Mouse (Mus musculus): Measurements from ENCODE around the gene Cadps2. TPM values are rescaled to one million over a fixed set of nuclear protein-coding genes. Genes with fewer than 3 reads are reported as not detected.

Gene Cadps2
- total RNA-seq, 2 experiments from 2014 or later: 0.92 to 0.93 TPM

GRCm38 (mm10) chr6:23572401-23572800, 266.8 kb downstream of the Cadps2 start:
- ATAC-seq (replicated peaks; ENCODE audit: poor library complexity, severe bottlenecking): no peak

- ATAC-seq (replicated peaks; ENCODE audit: poor library complexity, severe bottlenecking): no peak
Observed at GRCm38 (mm10) chr6:23569686-23570085, 269.5 kb downstream of the Cadps2 start.

- no peak for ATAC-seq (replicated peaks; ENCODE audit: poor library complexity, severe bottlenecking)
Observed at GRCm38 (mm10) chr6:23568688-23569087, 270.5 kb downstream of the Cadps2 start.

- no peak for ATAC-seq (replicated peaks; ENCODE audit: poor library complexity, severe bottlenecking)
Observed at GRCm38 (mm10) chr6:23567651-23568050, 271.6 kb downstream of the Cadps2 start.

- no peak for ATAC-seq (replicated peaks; ENCODE audit: poor library complexity, severe bottlenecking)
Observed at GRCm38 (mm10) chr6:23549874-23550273, 289.3 kb downstream of the Cadps2 start.

- no peak for ATAC-seq (replicated peaks; ENCODE audit: poor library complexity, severe bottlenecking)
Observed at GRCm38 (mm10) chr6:23523710-23524109, 315.5 kb downstream of the Cadps2 start.

- ATAC-seq (replicated peaks; ENCODE audit: poor library complexity, severe bottlenecking): no peak
Observed at GRCm38 (mm10) chr6:23522556-23522955, 316.7 kb downstream of the Cadps2 start.

GRCm38 (mm10) chr6:23498611-23499010, 340.6 kb downstream of the Cadps2 start:
- ATAC-seq (replicated peaks; ENCODE audit: poor library complexity, severe bottlenecking): no peak

GRCm38 (mm10) chr6:23491804-23492203, 347.4 kb downstream of the Cadps2 start:
- no peak; the same call in 1 of the 2 replicates for ATAC-seq (replicated peaks; ENCODE audit: poor library complexity, severe bottlenecking)

- no peak for ATAC-seq (replicated peaks; ENCODE audit: poor library complexity, severe bottlenecking)
Observed at GRCm38 (mm10) chr6:23490431-23490830, 348.8 kb downstream of the Cadps2 start.

GRCm38 (mm10) chr6:23489046-23489445, 350.2 kb downstream of the Cadps2 start:
- ATAC-seq (replicated peaks; ENCODE audit: poor library complexity, severe bottlenecking): no peak

GRCm38 (mm10) chr6:23472686-23473085, 366.5 kb downstream of the Cadps2 start:
- peak; percentile 17; the same call in 1 of the 2 replicates for ATAC-seq (replicated peaks; ENCODE audit: poor library complexity, severe bottlenecking)

GRCm38 (mm10) chr6:23471830-23472229, 367.4 kb downstream of the Cadps2 start:
- no peak for ATAC-seq (replicated peaks; ENCODE audit: poor library complexity, severe bottlenecking)

GRCm38 (mm10) chr6:23467885-23468284, 371.3 kb downstream of the Cadps2 start:
- no peak for ATAC-seq (replicated peaks; ENCODE audit: poor library complexity, severe bottlenecking)

GRCm38 (mm10) chr6:23462600-23463280, 376.5 kb downstream of the Cadps2 start:
- peak; percentile 59; the same call in 1 of the 2 replicates for ATAC-seq (replicated peaks; ENCODE audit: poor library complexity, severe bottlenecking)

GRCm38 (mm10) chr6:23457748-23458147, 381.5 kb downstream of the Cadps2 start:
- peak; percentile 59; the same call in 1 of the 2 replicates for ATAC-seq (replicated peaks; ENCODE audit: poor library complexity, severe bottlenecking)

- no peak for ATAC-seq (replicated peaks; ENCODE audit: poor library complexity, severe bottlenecking)
Observed at GRCm38 (mm10) chr6:23453907-23454306, 385.3 kb downstream of the Cadps2 start.

- no peak for ATAC-seq (replicated peaks; ENCODE audit: poor library complexity, severe bottlenecking)
Observed at GRCm38 (mm10) chr6:23439897-23440296, 399.3 kb downstream of the Cadps2 start.

GRCm38 (mm10) chr6:23410256-23411049, 428.8 kb downstream of the Cadps2 start:
- ATAC-seq (replicated peaks; ENCODE audit: poor library complexity, severe bottlenecking): no peak

GRCm38 (mm10) chr6:23394131-23394530, 445.1 kb downstream of the Cadps2 start:
- no peak for ATAC-seq (replicated peaks; ENCODE audit: poor library complexity, severe bottlenecking)

- ATAC-seq (replicated peaks; ENCODE audit: poor library complexity, severe bottlenecking): no peak
Observed at GRCm38 (mm10) chr6:23392711-23393110, 446.5 kb downstream of the Cadps2 start.

All from granulocyte monocyte progenitor cell, adult 5-6 weeks (primary cell).